Mouse (Mus musculus) limb, embryonic 13.5 days (tissue): ENCODE measurements around the gene Cep83. TPM values are rescaled to one million over a fixed set of nuclear protein-coding genes. Genes with fewer than 3 reads are reported as not detected.

Source experiments
- ATAC-seq: fragments of 200-750 bp; cut with Nextera tagmentation; 2 replicates; pipeline ENCODE4 v1.8.0; 2017; ENCODE audit warnings: low read depth, moderate number of reproducible peaks, moderate TSS enrichment; ENCODE audit not compliant: low FRiP score
- H3K27ac ChIP-seq: fragments of 300-500 bp; sonication (generic); 2 replicates; pipeline ENCODE4 v1.5.1; 2015; ENCODE audit warnings: inconsistent platforms, mild to moderate bottlenecking, moderate library complexity
- H3K27me3 ChIP-seq: fragments of 300-500 bp; sonication (generic); 2 replicates; pipeline ENCODE4 v1.6.1; 2015; ENCODE audit warnings: mild to moderate bottlenecking, inconsistent platforms
- H3K36me3 ChIP-seq: fragments of 300-500 bp; sonication (generic); 2 replicates; pipeline ENCODE4 v1.6.1; 2015; ENCODE audit warnings: inconsistent platforms, mild to moderate bottlenecking, moderate library complexity
- H3K4me1 ChIP-seq: fragments of 300-500 bp; sonication (generic); 2 replicates; pipeline ENCODE4 v1.6.1; 2015; ENCODE audit warnings: inconsistent platforms
- H3K4me2 ChIP-seq: fragments of 300-500 bp; sonication (generic); replicated peaks from 2 replicates; pipeline ENCODE4 v1.6.1; 2015; ENCODE audit warnings: inconsistent platforms, mild to moderate bottlenecking, moderate library complexity
- H3K4me3 ChIP-seq: fragments of 300-500 bp; sonication (generic); 2 replicates; pipeline ENCODE4 v1.5.1; 2015; ENCODE audit warnings: moderate library complexity, mild to moderate bottlenecking, inconsistent platforms
- H3K9ac ChIP-seq: fragments of 300-500 bp; sonication (generic); 2 replicates; pipeline ENCODE4 v1.6.1; 2015; ENCODE audit warnings: mild to moderate bottlenecking, inconsistent platforms
- H3K9me3 ChIP-seq: fragments of 300-500 bp; sonication (generic); 2 replicates; pipeline ENCODE4 v1.6.1; 2016; ENCODE audit warnings: inconsistent platforms
- WGBS: fragments of 180-500 bp; shearing (Covaris S2); methylation state at CpG from one replicate; pipeline ENCODE4 v1.1.7; 2015; 5-methylcytosine and 5-hydroxymethylcytosine counted together
- polyA plus RNA-seq: library from polyadenylated mRNA; unstranded; fragments of >200 nt; fragmentation: Nextera tagmentation; extraction: Ambion mirVana; gene quantifications from 2 replicates; pipeline ENCODE4 v1.2.1, GENCODE M21; 2015

Cep83 gene
- polyA plus RNA-seq, 1 experiment from 2014 or later: 22.6 TPM

DNA sequence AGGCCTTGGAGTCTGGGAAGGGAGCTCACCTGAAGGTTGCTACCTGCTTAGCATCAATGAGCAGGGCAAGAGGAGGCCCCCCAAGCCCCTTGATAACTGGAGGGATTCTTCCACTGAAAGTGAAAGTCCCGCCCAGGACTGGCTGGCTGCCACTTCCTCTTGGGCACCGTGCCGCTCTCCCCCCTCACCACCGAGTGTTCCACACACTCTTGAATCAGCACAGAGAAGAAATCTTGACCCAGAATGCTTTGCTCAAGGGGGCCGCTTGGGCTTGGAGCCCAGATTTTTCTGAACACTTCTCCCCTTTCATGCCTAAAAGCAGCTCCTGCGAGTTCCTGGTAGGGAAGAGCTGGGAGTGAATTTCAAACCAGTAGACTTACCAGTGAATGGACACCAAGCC lies 141.0 kb downstream of the Cep83 start:
- 29% methylated on average over 6 of the region's 6 CpGs for WGBS
- no peaks in the 10 kb centered on the region for H3K27me3 ChIP-seq
- H3K9me3 ChIP-seq: no peaks in the 10 kb centered on the region
- ATAC-seq: peak; percentile 85
- H3K27ac ChIP-seq: peak overlapping the region; percentile 87
- no peaks in the 10 kb centered on the region for H3K36me3 ChIP-seq
- H3K4me3 ChIP-seq: no peak overlapping the region
- H3K9ac ChIP-seq: no peak overlapping the region
- H3K4me2 ChIP-seq: peak overlapping the region; percentile 25
- H3K4me1 ChIP-seq: peaks cover 50% of the 10 kb centered on the region

DNA sequence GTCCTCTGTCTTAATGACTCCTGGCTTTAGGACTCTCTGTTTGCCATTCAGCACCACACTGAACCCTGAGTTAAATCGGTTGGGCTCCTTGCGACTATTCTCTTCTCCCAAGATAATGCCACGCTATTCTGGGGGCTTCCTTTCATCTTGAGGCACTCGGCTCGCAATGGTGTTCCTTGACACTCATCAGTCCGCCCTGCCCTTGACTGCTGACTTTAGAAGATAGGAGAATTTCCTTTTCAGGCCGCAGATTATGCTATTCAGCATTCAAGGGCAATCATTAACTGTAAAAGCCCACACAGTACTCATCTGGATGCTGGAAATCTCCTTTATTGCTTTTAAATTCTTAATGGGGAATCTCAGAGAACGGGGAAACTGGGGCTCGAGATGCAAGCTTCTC lies 147.4 kb downstream of the Cep83 start:
- WGBS: 79% methylated on average over 9 of the region's 9 CpGs
- H3K9ac ChIP-seq: no peak overlapping the region
- ATAC-seq: no peak
- no peaks in the 10 kb centered on the region for H3K9me3 ChIP-seq
- no peak overlapping the region for H3K4me2 ChIP-seq
- no peaks in the 10 kb centered on the region for H3K36me3 ChIP-seq
- no peaks in the 10 kb centered on the region for H3K4me1 ChIP-seq
- no peak overlapping the region for H3K4me3 ChIP-seq
- no peaks in the 10 kb centered on the region for H3K27me3 ChIP-seq
- no peak overlapping the region for H3K27ac ChIP-seq
